Mouse (Mus musculus) lung, embryonic 15.5 days (tissue): ENCODE measurements around the gene Itsn1. TPM values are rescaled to one million over a fixed set of nuclear protein-coding genes. Genes with fewer than 3 reads are reported as not detected.

ENCODE experiments used
- ATAC-seq: fragments of 200-750 bp; cut with Nextera tagmentation; 2 replicates; pipeline ENCODE4 v1.8.0; 2017; ENCODE audit warnings: moderate number of reproducible peaks, borderline replicate concordance; ENCODE audit not compliant: low FRiP score, low TSS enrichment; ENCODE audit errors: extremely low read depth
- H3K27ac ChIP-seq: fragments of 300-500 bp; sonication (generic); 2 replicates; pipeline ENCODE4 v1.5.1; 2015; ENCODE audit warnings: moderate library complexity, mild to moderate bottlenecking, inconsistent platforms
- H3K27me3 ChIP-seq: fragments of 300-500 bp; sonication (generic); 2 replicates; pipeline ENCODE4 v1.6.1; 2015; ENCODE audit warnings: inconsistent platforms
- H3K36me3 ChIP-seq: fragments of 300-500 bp; sonication (generic); 2 replicates; pipeline ENCODE4 v1.6.1; 2015; ENCODE audit warnings: inconsistent platforms
- H3K4me1 ChIP-seq: fragments of 300-500 bp; sonication (generic); 2 replicates; pipeline ENCODE4 v1.6.1; 2015; ENCODE audit warnings: inconsistent platforms
- H3K4me2 ChIP-seq: fragments of 300-500 bp; sonication (generic); 2 replicates; pipeline ENCODE4 v1.6.1; 2015; ENCODE audit warnings: inconsistent platforms, mild to moderate bottlenecking, moderate library complexity
- H3K4me3 ChIP-seq: fragments of 300-500 bp; sonication (generic); 2 replicates; pipeline ENCODE4 v1.5.1; 2015; ENCODE audit warnings: mild to moderate bottlenecking, inconsistent platforms
- H3K9ac ChIP-seq: fragments of 300-500 bp; sonication (generic); 2 replicates; pipeline ENCODE4 v1.6.1; 2015; ENCODE audit warnings: inconsistent platforms
- H3K9me3 ChIP-seq: fragments of 300-500 bp; sonication (generic); 2 replicates; pipeline ENCODE4 v1.6.1; 2016; ENCODE audit warnings: inconsistent platforms
- WGBS: fragments of 180-500 bp; shearing (Covaris S2); methylation state at CpG from one replicate; pipeline ENCODE4 v1.1.7; 2015; 5-methylcytosine and 5-hydroxymethylcytosine counted together
- polyA plus RNA-seq: library from polyadenylated mRNA; unstranded; fragments of >200 nt; fragmentation: Nextera tagmentation; extraction: Ambion mirVana; gene quantifications from 2 replicates; pipeline ENCODE4 v1.2.1, GENCODE M21; 2015

Itsn1 gene
- polyA plus RNA-seq, 1 experiment from 2014 or later = 20.3 TPM

DNA sequence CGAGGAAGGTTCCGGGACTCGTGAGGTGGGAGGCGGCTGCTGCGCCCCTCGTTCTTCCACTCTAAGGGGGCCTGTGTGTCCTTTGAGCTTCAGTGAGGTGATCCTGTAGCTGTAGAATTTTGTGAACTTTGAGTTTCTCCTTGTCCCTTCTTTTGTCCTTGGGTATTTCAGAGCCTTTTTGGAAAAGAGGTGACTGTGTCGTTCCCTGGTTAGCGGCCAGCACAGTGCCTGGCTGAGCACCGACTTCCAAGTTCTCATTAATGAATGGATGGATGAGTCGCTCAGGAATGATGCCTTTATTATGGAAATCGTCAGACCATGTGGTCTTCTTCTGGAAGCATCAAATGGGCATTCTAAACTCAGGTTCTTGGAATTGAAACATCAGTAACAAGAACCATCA, 218.0 kb downstream of the Itsn1 start:
- ATAC-seq = no peak
- 72% methylated on average over 11 of the region's 11 CpGs for whole genome bisulfite sequencing
- H3K4me2 ChIP-seq = no peak overlapping the region

DNA sequence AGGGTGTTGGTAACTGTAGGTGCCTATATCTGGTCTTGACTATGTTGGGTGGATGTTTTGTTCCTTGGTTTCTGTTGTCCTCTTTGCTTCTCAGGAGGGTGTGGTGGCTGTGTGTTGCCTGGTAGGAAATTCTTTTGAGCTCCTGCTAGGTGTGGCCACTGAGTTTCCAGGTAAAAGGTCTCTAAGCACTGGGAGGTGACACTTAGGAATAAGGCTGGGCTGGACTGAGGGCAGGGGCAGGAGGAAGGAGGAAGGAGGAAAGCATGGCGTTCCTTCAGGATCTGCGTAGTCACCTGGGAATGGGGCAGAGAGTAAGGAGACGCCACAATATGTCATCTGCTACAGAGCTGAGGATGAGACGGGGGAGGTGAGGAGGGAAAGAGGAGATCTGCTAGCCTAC, 224.9 kb downstream of the Itsn1 start:
- WGBS = 92% methylated on average over 4 of the region's 4 CpGs

More for the DNA sequence above, 218.0 kb downstream of the Itsn1 start:
- Histone ChIP-seq H3K4me1 (no peaks in the 10 kb centered on the region), H3K9ac (no peak overlapping the region), H3K27ac (no peak overlapping the region), H3K9me3 (no peaks in the 10 kb centered on the region), H3K4me3 (no peak overlapping the region), H3K27me3 (no peaks in the 10 kb centered on the region), H3K36me3 (no peaks in the 10 kb centered on the region)

DNA sequence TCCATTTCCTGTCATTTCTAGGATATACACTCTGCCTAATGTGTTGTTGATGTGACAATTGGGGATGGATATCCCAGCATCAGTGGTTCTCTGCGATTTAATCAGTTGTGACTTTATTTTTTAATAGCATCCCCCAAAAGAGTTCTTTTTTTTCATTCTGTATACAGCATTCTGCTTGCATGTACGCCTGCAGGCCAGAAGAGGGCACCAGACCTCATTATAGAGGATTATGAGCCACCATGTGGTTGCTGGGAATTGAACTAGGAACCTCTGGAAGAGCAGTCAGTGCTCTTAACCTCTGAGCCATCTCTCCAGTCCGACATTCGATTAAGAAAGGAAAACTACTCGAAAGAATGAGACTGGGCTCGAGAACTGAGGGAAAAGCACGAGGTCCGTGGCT, 225.7 kb downstream of the Itsn1 start:
- Histone ChIP-seq H3K4me3 (no peak overlapping the region), H3K9ac (no peak overlapping the region), H3K4me2 (no peak overlapping the region), H3K27me3 (no peaks in the 10 kb centered on the region), H3K9me3 (no peaks in the 10 kb centered on the region), H3K27ac (no peak overlapping the region), H3K4me1 (no peaks in the 10 kb centered on the region), H3K36me3 (no peaks in the 10 kb centered on the region)
- no peak for ATAC-seq
- 84% methylated on average over 8 of the region's 8 CpGs for WGBS

More for the DNA sequence above, 224.9 kb downstream of the Itsn1 start:
- H3K27me3 ChIP-seq = no peaks in the 10 kb centered on the region
- H3K27ac ChIP-seq = no peak overlapping the region
- no peaks in the 10 kb centered on the region for H3K36me3 ChIP-seq
- H3K4me3 ChIP-seq = no peak overlapping the region
- H3K9me3 ChIP-seq = no peaks in the 10 kb centered on the region
- ATAC-seq = no peak
- no peak overlapping the region for H3K4me2 ChIP-seq
- H3K9ac ChIP-seq = no peak overlapping the region
- no peaks in the 10 kb centered on the region for H3K4me1 ChIP-seq

DNA sequence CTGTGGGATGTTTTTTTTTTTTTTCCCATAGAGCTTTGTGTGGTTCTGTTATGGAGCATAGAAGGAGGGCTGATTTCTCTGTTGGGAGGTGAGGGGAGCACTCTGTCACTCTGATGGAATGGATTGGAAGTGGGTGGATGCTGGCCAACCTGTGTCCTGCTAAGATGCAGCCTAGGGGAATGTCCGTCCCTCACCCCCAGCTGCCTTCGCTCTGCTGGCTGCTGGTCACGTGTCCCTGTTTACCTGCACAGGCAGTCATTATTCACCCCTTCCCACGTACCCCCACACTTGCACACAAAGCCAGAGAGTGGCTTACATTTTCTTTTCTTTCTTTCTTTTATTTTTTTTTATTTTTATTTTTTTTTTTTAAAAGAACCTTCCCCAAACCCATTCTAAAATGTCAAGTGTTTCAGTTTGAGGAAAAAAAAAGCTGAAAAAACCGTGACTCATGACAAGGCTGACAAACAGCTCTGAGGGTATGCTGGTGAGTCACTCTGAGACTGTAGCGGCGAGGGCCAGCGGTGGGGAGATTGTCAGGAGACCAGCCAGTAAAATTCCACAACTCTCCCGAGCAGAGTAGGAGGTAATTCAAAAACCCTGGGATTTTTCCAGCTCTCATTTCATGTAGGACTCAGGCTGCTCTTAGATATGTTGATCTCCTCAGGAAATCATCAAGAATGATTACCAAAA, 233.3 kb downstream of the Itsn1 start:
- ATAC-seq = no peak; the same call in 1 of the 2 replicates
- Histone ChIP-seq H3K4me2 (no peak overlapping the region), H3K9ac (no peak overlapping the region)

DNA sequence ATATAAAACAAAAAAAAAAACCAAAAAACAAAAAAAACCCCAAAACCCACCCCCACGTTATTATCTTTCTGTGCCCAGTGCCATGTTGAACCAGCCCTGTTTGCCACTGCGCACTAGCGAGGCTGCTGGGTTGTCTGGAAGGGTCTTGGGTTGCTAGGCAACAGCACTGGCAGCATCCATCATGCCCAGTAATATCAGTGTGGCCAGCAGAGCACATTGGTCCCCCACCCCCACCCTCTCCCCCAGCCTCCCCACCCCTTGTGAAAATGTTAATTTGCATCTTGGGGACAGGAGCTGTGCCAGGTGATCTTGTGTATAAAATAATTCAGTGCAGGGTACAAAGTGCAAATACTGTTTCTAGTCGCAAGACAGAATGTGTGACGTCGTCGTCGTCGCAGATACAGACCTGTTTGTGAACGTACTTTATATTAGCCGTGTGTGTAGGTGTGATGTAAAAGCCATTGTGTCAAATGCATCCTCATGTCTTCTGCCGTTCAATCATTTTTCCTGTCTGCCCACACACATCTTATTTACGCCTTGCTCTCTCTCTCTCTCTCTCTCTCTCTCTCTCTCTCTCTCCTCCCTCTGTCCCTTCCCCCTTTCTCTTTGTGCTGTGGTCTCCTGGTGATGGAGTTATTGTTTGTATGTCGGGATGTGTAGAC, 233.9 kb downstream of the Itsn1 start:
- Histone ChIP-seq H3K27me3 (no peaks in the 10 kb centered on the region), H3K9ac (no peak overlapping the region), H3K4me2 (no peak overlapping the region), H3K36me3 (no peaks in the 10 kb centered on the region), H3K4me1 (peaks cover 8% of the 10 kb centered on the region; the same call in 1 of the 2 replicates), H3K27ac (no peak overlapping the region), H3K9me3 (no peaks in the 10 kb centered on the region), H3K4me3 (no peak overlapping the region)
- ATAC-seq = no peak
- WGBS = 36% methylated on average over 14 of the region's 14 CpGs

More for the DNA sequence above, 233.3 kb downstream of the Itsn1 start:
- H3K4me1 ChIP-seq = peaks cover 8% of the 10 kb centered on the region; the same call in 1 of the 2 replicates
- no peak overlapping the region for H3K4me3 ChIP-seq
- H3K36me3 ChIP-seq = no peaks in the 10 kb centered on the region
- H3K27ac ChIP-seq = no peak overlapping the region
- no peaks in the 10 kb centered on the region for H3K27me3 ChIP-seq
- no peaks in the 10 kb centered on the region for H3K9me3 ChIP-seq
- 15% methylated on average over 9 of the region's 9 CpGs for WGBS

DNA sequence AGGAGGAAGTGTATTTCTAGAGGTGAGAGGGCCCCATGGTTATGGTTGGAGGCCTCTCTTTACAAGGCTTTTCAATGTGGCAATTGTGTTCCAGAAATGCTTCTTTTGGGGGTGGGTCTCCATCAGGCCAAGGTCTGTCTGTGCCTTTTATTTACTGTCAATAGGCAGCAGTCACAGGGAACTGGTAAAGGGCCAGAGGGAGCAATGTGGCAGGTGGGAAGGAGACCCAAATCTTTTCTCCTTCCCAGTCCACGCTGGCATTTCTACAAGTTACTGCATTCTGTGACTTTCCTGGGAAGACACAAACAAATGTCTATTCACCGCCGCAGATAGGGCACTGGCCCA, 234.4 kb downstream of the Itsn1 start:
- Histone ChIP-seq H3K9me3 (no peaks in the 10 kb centered on the region), H3K4me1 (peaks cover 8% of the 10 kb centered on the region; the same call in 1 of the 2 replicates), H3K27me3 (no peaks in the 10 kb centered on the region), H3K27ac (no peak overlapping the region), H3K4me3 (no peak overlapping the region), H3K9ac (no peak overlapping the region), H3K4me2 (no peak overlapping the region), H3K36me3 (no peaks in the 10 kb centered on the region)
- no peak for ATAC-seq
- WGBS = 90% methylated on average over 3 of the region's 3 CpGs

DNA sequence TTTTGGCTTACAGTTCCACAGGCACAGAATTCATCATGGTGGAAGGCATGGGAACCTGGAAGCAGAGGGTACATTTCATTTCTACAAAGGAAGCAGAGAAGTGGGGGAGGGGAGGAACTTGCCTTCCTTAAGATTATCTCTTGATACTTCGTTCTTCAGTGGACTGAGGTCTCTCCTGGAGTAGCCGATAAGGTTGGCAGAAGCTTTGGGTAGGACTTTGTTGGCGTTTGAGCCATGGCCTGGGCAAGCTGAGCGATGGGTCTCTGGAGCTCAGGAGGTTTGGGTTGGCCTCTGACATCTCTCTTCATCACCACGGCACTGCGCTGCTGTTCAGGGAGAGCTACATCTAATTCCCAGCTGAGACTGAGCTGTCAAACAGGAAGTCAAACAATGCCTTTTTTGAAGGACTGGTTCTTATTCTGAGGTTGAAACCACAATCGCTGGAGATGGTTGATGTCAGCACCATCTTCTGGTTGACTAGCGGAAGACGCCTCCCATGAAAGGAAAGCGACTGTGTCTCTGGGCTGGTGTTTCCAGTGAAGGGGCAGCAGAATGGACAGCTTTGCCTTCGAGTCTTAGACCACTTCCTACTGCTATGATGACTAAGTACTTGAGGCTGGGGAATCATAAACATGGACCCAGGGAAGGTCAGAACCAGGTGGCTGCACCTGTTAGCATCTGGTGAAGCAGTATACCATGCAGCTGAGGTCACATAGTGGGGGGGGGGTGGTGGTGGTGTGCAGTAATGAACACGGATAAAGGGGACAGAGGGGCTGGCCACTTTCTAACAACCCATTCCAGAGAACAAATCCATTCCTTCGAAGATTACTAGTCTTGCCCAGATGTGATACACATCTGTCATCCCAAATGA, 235.5 kb downstream of the Itsn1 start:
- H3K9me3 ChIP-seq = no peaks in the 10 kb centered on the region
- H3K4me3 ChIP-seq = no peak overlapping the region
- no peak overlapping the region for H3K27ac ChIP-seq
- no peaks in the 10 kb centered on the region for H3K36me3 ChIP-seq
- no peak overlapping the region for H3K9ac ChIP-seq
- peaks cover 12% of the 10 kb centered on the region for H3K4me1 ChIP-seq
- ATAC-seq = no peak
- no peaks in the 10 kb centered on the region for H3K27me3 ChIP-seq
- H3K4me2 ChIP-seq = no peak overlapping the region
- WGBS = 74% methylated on average over 13 of the region's 13 CpGs

DNA sequence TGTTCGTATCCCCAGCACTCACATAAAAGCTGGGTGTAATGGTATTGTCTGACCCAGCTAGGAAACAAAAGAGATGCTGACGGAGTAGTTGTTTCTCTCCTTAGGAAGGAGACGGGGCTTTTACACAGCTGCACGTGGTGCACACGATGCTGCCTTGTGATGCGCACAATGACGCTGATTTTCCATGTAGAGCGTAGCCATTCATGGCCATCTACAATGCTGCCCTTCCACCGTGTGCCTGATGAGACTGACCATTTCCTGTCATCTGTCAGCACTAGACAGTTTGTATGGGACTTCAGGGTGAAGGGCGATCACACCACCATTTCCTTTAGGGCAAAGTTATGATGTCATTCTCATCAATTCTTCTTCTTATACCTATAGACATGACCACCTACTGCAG, 239.6 kb downstream of the Itsn1 start:
- Histone ChIP-seq H3K36me3 (no peaks in the 10 kb centered on the region), H3K9me3 (no peaks in the 10 kb centered on the region), H3K27ac (no peak overlapping the region), H3K9ac (no peak overlapping the region), H3K4me1 (peaks cover 20% of the 10 kb centered on the region), H3K4me3 (no peak overlapping the region), H3K27me3 (no peaks in the 10 kb centered on the region), H3K4me2 (no peak overlapping the region)
- ATAC-seq = no peak
- 68% methylated on average over 10 of the region's 10 CpGs for WGBS

DNA sequence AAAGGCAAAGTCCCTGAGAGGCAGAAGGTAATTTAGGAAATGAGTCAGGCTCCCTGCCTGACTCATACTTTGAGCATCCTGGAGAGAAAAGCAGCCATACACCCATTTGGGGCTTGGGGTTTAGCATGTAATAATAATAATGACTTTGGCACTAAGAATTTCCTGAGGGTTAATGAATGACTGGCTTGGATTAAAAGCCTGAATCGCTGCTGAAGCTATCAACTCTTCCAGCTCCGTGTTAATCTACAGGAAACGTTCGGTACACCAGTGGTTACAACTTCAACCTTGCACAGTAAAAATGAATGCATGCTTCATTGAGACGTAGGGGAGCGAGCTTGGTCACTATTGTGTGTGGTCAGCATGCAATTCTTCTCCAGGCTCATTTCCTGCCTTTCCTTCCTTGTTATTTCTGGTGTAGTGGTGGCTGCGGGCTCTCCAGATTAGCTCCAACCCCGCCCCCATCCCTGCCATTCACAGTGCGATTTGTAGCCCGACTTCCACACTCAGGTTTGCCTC, 240.5 kb downstream of the Itsn1 start:
- Histone ChIP-seq H3K27ac (peak overlapping the region; percentile 38), H3K9ac (no peak overlapping the region), H3K36me3 (no peaks in the 10 kb centered on the region), H3K4me2 (no peak overlapping the region), H3K4me1 (peaks cover 20% of the 10 kb centered on the region), H3K27me3 (no peaks in the 10 kb centered on the region), H3K9me3 (no peaks in the 10 kb centered on the region), H3K4me3 (no peak overlapping the region)
- peak; percentile 10; the same call in 1 of the 2 replicates for ATAC-seq
- 44% methylated on average over 10 of the region's 10 CpGs for WGBS
